Mouse (Mus musculus) neural tube, embryonic 14.5 days (tissue): ENCODE measurements around the gene Arhgef16. TPM values are rescaled to one million over a fixed set of nuclear protein-coding genes. Genes with fewer than 3 reads are reported as not detected.

Experiments used
- ATAC-seq: fragments of 200-750 bp; cut with Nextera tagmentation; 2 replicates; pipeline ENCODE4 v1.8.0; 2017; ENCODE audit warnings: low read depth, mild to moderate bottlenecking, moderate TSS enrichment, moderate library complexity
- H3K27ac ChIP-seq: fragments of 300-500 bp; sonication (generic); 2 replicates; pipeline ENCODE4 v1.5.1; 2014; ENCODE audit warnings: low read depth, mild to moderate bottlenecking, control low read depth, low read length, moderate library complexity, mixed read lengths
- H3K27me3 ChIP-seq: fragments of 300-500 bp; sonication (generic); 2 replicates; pipeline ENCODE4 v1.6.1; 2014; ENCODE audit warnings: low read length; ENCODE audit not compliant: control insufficient read depth, insufficient read depth
- H3K36me3 ChIP-seq: fragments of 300-500 bp; sonication (generic); 2 replicates; pipeline ENCODE4 v1.6.1; 2014; ENCODE audit warnings: low read length, mixed read lengths; ENCODE audit not compliant: control insufficient read depth, insufficient read depth
- H3K4me1 ChIP-seq: fragments of 300-500 bp; sonication (generic); 2 replicates; pipeline ENCODE4 v1.6.1; 2014; ENCODE audit warnings: low read length; ENCODE audit not compliant: control insufficient read depth, insufficient read depth
- H3K4me2 ChIP-seq: fragments of 300-500 bp; sonication (generic); 2 replicates; pipeline ENCODE4 v1.6.1; 2014; ENCODE audit warnings: mild to moderate bottlenecking, low read depth, low read length, control low read depth
- H3K4me3 ChIP-seq: fragments of 300-500 bp; sonication (generic); 2 replicates; pipeline ENCODE4 v1.5.1; 2014; ENCODE audit warnings: low read depth, low read length, control low read depth, mixed read lengths
- H3K9ac ChIP-seq: fragments of 300-500 bp; sonication (generic); replicated peaks from 2 replicates; pipeline ENCODE4 v1.6.1; 2014; ENCODE audit warnings: low read depth, mild to moderate bottlenecking, control low read depth, low read length, mixed read lengths
- H3K9me3 ChIP-seq: fragments of 300-500 bp; sonication (generic); 2 replicates; pipeline ENCODE4 v1.6.1; 2016; ENCODE audit warnings: low read length; ENCODE audit not compliant: control insufficient read depth
- WGBS: fragments of 180-500 bp; shearing (Covaris S2); extraction: QIAGEN DNeasy Blood & Tissue Kit; methylation state at CpG from one replicate; pipeline ENCODE4 v1.1.7; 2014; 5-methylcytosine and 5-hydroxymethylcytosine counted together
- polyA plus RNA-seq: library from polyadenylated mRNA; unstranded; fragments of >200 nt; fragmentation: Nextera tagmentation; extraction: Ambion mirVana; gene quantifications from 2 replicates; pipeline ENCODE4 v1.2.1, GENCODE M21; 2014

Arhgef16 gene
- polyA plus RNA-seq, 1 experiment from 2014 or later, result 0.46 TPM

- Histone ChIP-seq H3K9me3 (no peaks in the 10 kb centered on the region), H3K27ac (no peak overlapping the region), H3K9ac (0 out of 2 replicates have a peak overlapping the region, but pooled peaks have one; percentile 32), H3K27me3 (peaks cover 23% of the 10 kb centered on the region), H3K4me2 (peak overlapping the region; percentile 72), H3K36me3 (no peaks in the 10 kb centered on the region), H3K4me1 (peaks cover 8% of the 10 kb centered on the region), H3K4me3 (peak overlapping the region; percentile 34)
- no peak; the same call in 1 of the 2 replicates for ATAC-seq
- WGBS, result 2% methylated on average over 47 of the region's 66 CpGs
Observed at GRCm38 (mm10) chr4:154299541-154300271, 1.8 kb downstream of the Arhgef16 start.

- Histone ChIP-seq H3K9me3 (no peaks in the 10 kb centered on the region), H3K9ac (no peak overlapping the region), H3K4me2 (no peak overlapping the region), H3K27ac (no peak overlapping the region), H3K36me3 (no peaks in the 10 kb centered on the region), H3K27me3 (peaks cover 23% of the 10 kb centered on the region), H3K4me3 (no peak overlapping the region), H3K4me1 (peaks cover 8% of the 10 kb centered on the region)
- WGBS, result 39% methylated on average over 9 of the region's 9 CpGs
- ATAC-seq, result no peak
Observed at GRCm38 (mm10) chr4:154297761-154298160, 3.7 kb downstream of the Arhgef16 start.

- H3K27me3 ChIP-seq, result peaks cover 5% of the 10 kb centered on the region
- H3K4me2 ChIP-seq, result no peak overlapping the region
- H3K27ac ChIP-seq, result no peak overlapping the region
- no peak overlapping the region for H3K4me3 ChIP-seq
- ATAC-seq, result no peak
- H3K4me1 ChIP-seq, result no peaks in the 10 kb centered on the region
- H3K36me3 ChIP-seq, result no peaks in the 10 kb centered on the region
- no peaks in the 10 kb centered on the region for H3K9me3 ChIP-seq
- WGBS, result 49% methylated on average over 8 of the region's 8 CpGs
- no peak overlapping the region for H3K9ac ChIP-seq
Observed at GRCm38 (mm10) chr4:154294262-154294731, 7.2 kb downstream of the Arhgef16 start.

GRCm38 (mm10) chr4:154293735-154294201 is 7.7 kb downstream of the Arhgef16 start:
- WGBS, result 71% methylated on average over 4 of the region's 4 CpGs
- Histone ChIP-seq H3K4me1 (no peaks in the 10 kb centered on the region), H3K9ac (no peak overlapping the region), H3K4me2 (no peak overlapping the region), H3K9me3 (no peaks in the 10 kb centered on the region), H3K36me3 (no peaks in the 10 kb centered on the region), H3K4me3 (no peak overlapping the region), H3K27me3 (peaks cover 1% of the 10 kb centered on the region), H3K27ac (no peak overlapping the region)
- no peak for ATAC-seq

- WGBS, result 71% methylated on average over 7 of the region's 7 CpGs
- H3K4me1 ChIP-seq, result no peaks in the 10 kb centered on the region
- H3K9me3 ChIP-seq, result no peaks in the 10 kb centered on the region
- H3K27ac ChIP-seq, result no peak overlapping the region
- H3K27me3 ChIP-seq, result no peaks in the 10 kb centered on the region
- no peak for ATAC-seq
- H3K36me3 ChIP-seq, result no peaks in the 10 kb centered on the region
- no peak overlapping the region for H3K4me2 ChIP-seq
- no peak overlapping the region for H3K4me3 ChIP-seq
- H3K9ac ChIP-seq, result no peak overlapping the region
Observed at GRCm38 (mm10) chr4:154283671-154284070, 17.8 kb downstream of the Arhgef16 start.

DNA sequence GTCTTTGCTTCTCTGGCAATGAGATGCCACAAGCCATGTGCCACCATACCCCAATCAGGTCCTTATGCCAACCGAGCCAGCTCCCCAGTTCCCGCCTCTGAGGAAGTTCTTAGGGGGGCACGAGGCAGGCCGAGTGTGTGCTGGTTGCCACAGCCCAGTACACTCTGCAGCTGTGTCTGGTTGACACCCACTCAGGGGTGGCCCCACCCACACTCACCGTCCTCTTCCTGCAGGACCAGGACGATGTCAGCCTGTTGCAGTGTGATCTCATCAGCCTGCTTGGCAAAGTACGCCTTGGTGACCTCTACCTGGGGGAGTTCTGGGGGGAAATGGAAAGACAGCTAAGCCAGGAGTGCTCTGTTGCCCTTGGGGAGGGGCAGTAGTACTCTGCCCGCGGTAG is 22.0 kb downstream of the Arhgef16 start:
- H3K9ac ChIP-seq, result no peak overlapping the region
- no peak overlapping the region for H3K4me2 ChIP-seq
- no peak for ATAC-seq
- no peak overlapping the region for H3K27ac ChIP-seq
- H3K27me3 ChIP-seq, result no peaks in the 10 kb centered on the region
- H3K4me3 ChIP-seq, result no peak overlapping the region
- no peaks in the 10 kb centered on the region for H3K9me3 ChIP-seq
- H3K36me3 ChIP-seq, result no peaks in the 10 kb centered on the region
- H3K4me1 ChIP-seq, result no peaks in the 10 kb centered on the region
- WGBS, result 87% methylated on average over 9 of the region's 9 CpGs

GRCm38 (mm10) chr4:154273000-154273399 is 28.5 kb downstream of the Arhgef16 start:
- ATAC-seq, result peak; percentile 44; the same call in 1 of the 2 replicates

DNA sequence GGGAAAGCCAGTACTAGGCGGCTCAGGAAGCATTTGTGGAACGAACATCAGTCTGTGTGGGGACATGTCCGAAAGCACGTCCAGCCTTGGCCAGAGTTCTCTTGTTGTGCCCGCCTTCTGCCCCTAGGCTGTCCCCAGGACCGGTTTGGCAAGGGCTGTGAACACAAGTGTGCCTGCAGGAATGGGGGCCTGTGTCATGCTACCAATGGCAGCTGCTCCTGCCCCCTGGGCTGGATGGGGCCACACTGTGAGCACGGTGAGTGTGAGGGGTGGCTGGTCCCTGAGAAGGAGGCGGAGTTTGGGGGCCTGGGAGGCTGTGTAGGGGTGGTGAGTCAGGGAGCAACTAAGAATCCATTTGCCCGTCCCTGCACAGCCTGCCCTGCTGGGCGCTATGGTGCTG is 32.0 kb downstream of the Arhgef16 start:
- no peak overlapping the region for H3K27ac ChIP-seq
- no peak overlapping the region for H3K4me2 ChIP-seq
- no peaks in the 10 kb centered on the region for H3K27me3 ChIP-seq
- no peak overlapping the region for H3K4me3 ChIP-seq
- ATAC-seq, result no peak
- no peaks in the 10 kb centered on the region for H3K36me3 ChIP-seq
- no peaks in the 10 kb centered on the region for H3K9me3 ChIP-seq
- WGBS, result 60% methylated on average over 10 of the region's 10 CpGs
- no peaks in the 10 kb centered on the region for H3K4me1 ChIP-seq
- H3K9ac ChIP-seq, result no peak overlapping the region

More at GRCm38 (mm10) chr4:154273000-154273399, 28.5 kb downstream of the Arhgef16 start:
- Histone ChIP-seq H3K9ac (no peak overlapping the region), H3K4me1 (no peaks in the 10 kb centered on the region), H3K27me3 (no peaks in the 10 kb centered on the region), H3K9me3 (no peaks in the 10 kb centered on the region), H3K27ac (no peak overlapping the region), H3K36me3 (no peaks in the 10 kb centered on the region), H3K4me2 (no peak overlapping the region), H3K4me3 (no peak overlapping the region)
- 64% methylated on average over 3 of the region's 3 CpGs for WGBS

DNA sequence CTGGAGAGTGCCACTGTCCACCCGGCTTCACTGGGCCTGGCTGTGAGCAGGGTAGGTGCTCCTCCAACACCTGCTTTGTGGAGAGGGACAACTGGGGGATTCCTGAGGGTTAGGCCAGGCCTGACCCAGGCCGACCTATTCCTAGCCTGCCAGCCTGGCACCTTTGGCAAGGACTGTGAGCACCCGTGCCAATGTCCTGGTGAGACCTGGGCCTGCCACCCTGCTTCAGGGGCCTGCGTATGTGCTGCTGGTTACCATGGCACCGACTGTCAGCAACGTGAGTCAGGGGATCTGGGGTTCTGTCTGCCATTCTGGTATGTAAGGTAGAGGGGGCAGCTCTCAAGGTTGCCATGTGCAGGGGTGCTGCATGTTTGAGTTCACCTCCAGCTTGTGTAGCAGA is 34.0 kb downstream of the Arhgef16 start:
- Histone ChIP-seq H3K9ac (no peak overlapping the region), H3K4me1 (no peaks in the 10 kb centered on the region), H3K36me3 (no peaks in the 10 kb centered on the region), H3K4me2 (no peak overlapping the region), H3K4me3 (no peak overlapping the region), H3K9me3 (no peaks in the 10 kb centered on the region), H3K27me3 (no peaks in the 10 kb centered on the region), H3K27ac (no peak overlapping the region)
- WGBS, result 84% methylated on average over 6 of the region's 6 CpGs
- ATAC-seq, result no peak
